Mouse (Mus musculus): ENCODE measurements at regions not wholly inside any gene's neighbourhood (a gene's known extent, or its start where the extent isn't known, plus 50 kb on each side); places are given as distances from the start of the nearest gene placed in this dataset.

GRCm38 (mm10) chr16:75663871-75664270, 71.2 kb downstream of the Rbm11 start:
- H3K27me3 ChIP-seq, result no peaks in the 10 kb centered on the region
- no peaks in the 10 kb centered on the region for H3K36me3 ChIP-seq (ENCODE audit: poor library complexity, severe bottlenecking)
- H3K27ac ChIP-seq, result no peak overlapping the region
- H3K4me1 ChIP-seq, result no peaks in the 10 kb centered on the region
- no peak overlapping the region for H3K9ac ChIP-seq
- H3K4me2 ChIP-seq, result no peak overlapping the region
- 82% methylated on average over 3 of the region's 3 CpGs for WGBS
- no peak for ATAC-seq
- no peaks in the 10 kb centered on the region for H3K9me3 ChIP-seq (replicated peaks)
- no peak overlapping the region for H3K4me3 ChIP-seq

- Histone ChIP-seq H3K4me2 (no peak overlapping the region), H3K9ac (no peak overlapping the region), H3K9me3 (replicated peaks) (no peaks in the 10 kb centered on the region), H3K27ac (no peak overlapping the region), H3K27me3 (no peaks in the 10 kb centered on the region), H3K36me3 (ENCODE audit: poor library complexity, severe bottlenecking) (no peaks in the 10 kb centered on the region), H3K4me1 (no peaks in the 10 kb centered on the region), H3K4me3 (no peak overlapping the region)
- WGBS, result 94% methylated on average over 2 of the region's 2 CpGs
- ATAC-seq, result no peak
Observed at GRCm38 (mm10) chr16:75667589-75667988, 74.9 kb downstream of the Rbm11 start.

GRCm38 (mm10) chr16:75672112-75672511, 79.5 kb downstream of the Rbm11 start:
- H3K4me3 ChIP-seq, result no peak overlapping the region
- H3K4me2 ChIP-seq, result no peak overlapping the region
- no peak overlapping the region for H3K9ac ChIP-seq
- H3K27me3 ChIP-seq, result no peaks in the 10 kb centered on the region
- no peaks in the 10 kb centered on the region for H3K9me3 ChIP-seq (replicated peaks)
- H3K4me1 ChIP-seq, result no peaks in the 10 kb centered on the region
- H3K36me3 ChIP-seq (ENCODE audit: poor library complexity, severe bottlenecking), result no peaks in the 10 kb centered on the region
- no peak overlapping the region for H3K27ac ChIP-seq
- WGBS, result 77% methylated on average over 1 of the region's 1 CpGs
- no peak for ATAC-seq

GRCm38 (mm10) chr16:75675871-75676270, 83.2 kb downstream of the Rbm11 start:
- Histone ChIP-seq H3K27ac (no peak overlapping the region), H3K4me3 (no peak overlapping the region), H3K4me1 (no peaks in the 10 kb centered on the region), H3K36me3 (ENCODE audit: poor library complexity, severe bottlenecking) (no peaks in the 10 kb centered on the region), H3K27me3 (no peaks in the 10 kb centered on the region), H3K9me3 (replicated peaks) (no peaks in the 10 kb centered on the region), H3K4me2 (no peak overlapping the region), H3K9ac (no peak overlapping the region)
- peak; percentile 81; the same call in 1 of the 2 replicates for ATAC-seq
- 62% methylated on average over 2 of the region's 2 CpGs for WGBS

- Histone ChIP-seq H3K27ac (no peak overlapping the region), H3K9ac (no peak overlapping the region), H3K4me3 (no peak overlapping the region), H3K27me3 (no peaks in the 10 kb centered on the region), H3K36me3 (ENCODE audit: poor library complexity, severe bottlenecking) (no peaks in the 10 kb centered on the region), H3K4me2 (no peak overlapping the region), H3K4me1 (no peaks in the 10 kb centered on the region), H3K9me3 (replicated peaks) (no peaks in the 10 kb centered on the region)
- 0 out of 2 replicates have a peak, but pooled peaks have one; percentile 24 for ATAC-seq
- WGBS, result 22% methylated on average over 1 of the region's 1 CpGs
Observed at GRCm38 (mm10) chr16:75677180-75677579, 84.5 kb downstream of the Rbm11 start.

Data from forebrain, embryonic 13.5 days (tissue).